Mouse (Mus musculus) stomach, postnatal 0 days (tissue): Measurements from ENCODE around the gene Fgfr2. TPM values are rescaled to one million over a fixed set of nuclear protein-coding genes. Genes with fewer than 3 reads are reported as not detected.
A peak's percentile ranks its signal among the peaks of the same experiment; 100 is the strongest.

Experiments used
- ATAC-seq: fragments of 200-750 bp; cut with Nextera tagmentation; 2 replicates; pipeline ENCODE4 v1.8.0; 2017; ENCODE audit not compliant: low FRiP score, low TSS enrichment
- DNase-seq: peaks from one replicate; pipeline ENCODE4 v3.0.0-alpha.2; 2016; ENCODE audit warnings: low spot score
- H3K27ac ChIP-seq: fragments of 300-500 bp; sonication (generic); replicated peaks from 2 replicates; pipeline ENCODE4 v1.5.1; 2014; ENCODE audit warnings: mild to moderate bottlenecking, control low read depth
- H3K27me3 ChIP-seq: fragments of 300-500 bp; sonication (generic); 2 replicates; pipeline ENCODE4 v1.6.1; 2014; ENCODE audit warnings: low read length; ENCODE audit not compliant: control insufficient read depth, insufficient read depth
- H3K36me3 ChIP-seq: fragments of 300-500 bp; sonication (generic); 2 replicates; pipeline ENCODE4 v1.6.1; 2014; ENCODE audit warnings: low read length, mixed read lengths; ENCODE audit not compliant: control insufficient read depth, insufficient read depth
- H3K4me1 ChIP-seq: fragments of 300-500 bp; sonication (generic); replicated peaks from 2 replicates; pipeline ENCODE4 v1.6.1; 2014; ENCODE audit warnings: antibody characterized with exemption; ENCODE audit not compliant: control insufficient read depth, insufficient read depth
- H3K4me2 ChIP-seq: fragments of 300-500 bp; sonication (generic); replicated peaks from 2 replicates; pipeline ENCODE4 v1.6.1; 2014; ENCODE audit warnings: low read depth, mild to moderate bottlenecking, control low read depth, moderate library complexity
- H3K4me3 ChIP-seq: fragments of 300-500 bp; sonication (generic); 2 replicates; pipeline ENCODE4 v1.5.1; 2014; ENCODE audit warnings: low read depth, low read length, control low read depth
- H3K9ac ChIP-seq: fragments of 300-500 bp; sonication (generic); 2 replicates; pipeline ENCODE4 v1.6.1; 2014; ENCODE audit warnings: mild to moderate bottlenecking, low read length, control low read depth, mixed read lengths
- H3K9me3 ChIP-seq: fragments of 300-500 bp; sonication (generic); 2 replicates; pipeline ENCODE4 v1.6.1; 2016; ENCODE audit warnings: low read length; ENCODE audit not compliant: control insufficient read depth
- CTCF ChIP-seq: IDR thresholded peaks from 2 replicates; pipeline ENCODE4 v1.5.1; 2016; ENCODE audit warnings: antibody characterized with exemption, low read depth, mild to moderate bottlenecking, moderate library complexity
- EP300 ChIP-seq: optimal IDR thresholded peaks from 2 replicates; pipeline ENCODE3; 2016; ENCODE audit warnings: antibody characterized with exemption
- WGBS: fragments of 180-500 bp; shearing (Covaris S2); extraction: QIAGEN DNeasy Blood & Tissue Kit; methylation state at CpG from one replicate; pipeline ENCODE4 v1.1.7; 2014; 5-methylcytosine and 5-hydroxymethylcytosine counted together
- polyA plus RNA-seq: library from polyadenylated mRNA; unstranded; fragments of >200 nt; fragmentation: Nextera tagmentation; extraction: Ambion mirVana; gene quantifications from 2 replicates; pipeline ENCODE4 v1.2.1, GENCODE M21; 2015

The Fgfr2 gene
- polyA plus RNA-seq, 1 experiment from 2014 or later = 60.8 TPM

- Histone ChIP-seq H3K4me2 (peak overlapping the region; percentile 72), H3K9ac (peak overlapping the region; percentile 91), H3K4me3 (peak overlapping the region; percentile 83), H3K36me3 (peaks cover 5% of the 10 kb centered on the region; the same call in 1 of the 2 replicates), H3K27ac (peak overlapping the region; percentile 45), H3K4me1 (peaks cover 18% of the 10 kb centered on the region), H3K9me3 (no peaks in the 10 kb centered on the region), H3K27me3 (no peaks in the 10 kb centered on the region)
- ATAC-seq = no peak
- TF ChIP-seq EP300 = no peak
- no peak for TF ChIP-seq CTCF
- 46% methylated on average over 20 of the region's 20 CpGs for WGBS
- DNase-seq = no peak
Observed at GRCm38 (mm10) chr7:130260905-130261683, 2862.1 kb downstream of the Fgfr2 start.

DNA sequence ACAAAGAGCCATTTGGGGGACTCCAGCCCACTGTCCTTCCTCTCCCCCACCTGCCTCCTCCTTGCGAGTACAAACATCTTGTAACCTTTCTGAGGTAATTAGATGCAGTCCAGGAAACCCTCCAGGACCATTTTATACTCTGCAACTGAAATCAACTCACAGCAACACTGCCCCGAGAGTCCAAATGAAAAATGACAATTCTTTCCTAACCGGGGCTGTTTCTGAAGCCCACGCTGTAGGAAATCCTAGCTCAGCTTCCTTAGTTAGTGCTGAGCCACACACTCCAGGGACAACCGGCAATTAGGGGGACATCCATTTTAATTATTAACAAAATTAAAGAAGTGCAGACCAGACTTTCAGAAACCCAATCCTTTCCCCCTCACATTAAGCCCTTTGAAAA is 2863.1 kb downstream of the Fgfr2 start:
- Histone ChIP-seq H3K36me3 (peaks cover 5% of the 10 kb centered on the region; the same call in 1 of the 2 replicates), H3K9ac (no peak overlapping the region), H3K9me3 (no peaks in the 10 kb centered on the region), H3K4me2 (peak overlapping the region; percentile 72), H3K27me3 (no peaks in the 10 kb centered on the region), H3K4me3 (peak overlapping the region; percentile 0; the same call in 1 of the 2 replicates), H3K27ac (no peak overlapping the region), H3K4me1 (peaks cover 18% of the 10 kb centered on the region)
- DNase-seq = no peak
- no peak for ATAC-seq
- WGBS = 20% methylated on average over 5 of the region's 5 CpGs
- peak; percentile 52 for TF ChIP-seq CTCF
- no peak for TF ChIP-seq EP300

DNA sequence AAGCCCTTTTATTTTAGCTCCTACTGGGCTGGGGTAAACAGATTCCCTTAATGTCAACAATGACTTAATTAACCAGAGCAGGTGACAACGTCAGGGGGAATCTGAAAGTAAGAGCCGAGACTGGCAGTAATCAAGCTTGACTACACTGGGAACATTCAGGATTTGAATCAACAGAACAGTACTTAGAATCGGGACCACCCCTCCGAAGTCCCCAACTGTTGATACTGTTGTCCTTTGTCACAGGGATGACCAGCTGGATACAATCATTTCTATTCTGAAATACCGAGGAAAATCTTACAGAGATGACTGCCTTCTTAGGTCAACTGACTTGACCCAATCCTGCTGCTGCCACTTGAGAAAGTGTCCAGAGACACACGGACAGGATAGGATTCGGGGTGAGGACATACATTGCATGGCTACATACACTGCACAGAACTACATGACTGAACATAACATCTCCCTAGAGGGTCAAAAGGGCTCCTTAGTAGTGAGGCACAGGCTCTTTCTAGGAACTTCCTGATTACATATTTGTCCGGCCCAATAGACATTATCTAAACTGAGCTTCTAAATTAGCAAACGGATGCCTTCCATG is 2864.3 kb downstream of the Fgfr2 start:
- Histone ChIP-seq H3K36me3 (peaks cover 5% of the 10 kb centered on the region; the same call in 1 of the 2 replicates), H3K27ac (peak overlapping the region; percentile 35; the same call in 1 of the 2 replicates), H3K4me2 (peak overlapping the region; percentile 72), H3K9me3 (no peaks in the 10 kb centered on the region), H3K4me3 (no peak overlapping the region; the same call in 1 of the 2 replicates), H3K27me3 (no peaks in the 10 kb centered on the region), H3K4me1 (peaks cover 19% of the 10 kb centered on the region), H3K9ac (no peak overlapping the region; the same call in 1 of the 2 replicates)
- 16% methylated on average over 9 of the region's 9 CpGs for WGBS
- ATAC-seq (no peak), DNase-seq (no peak)
- TF ChIP-seq CTCF (no peak), EP300 (no peak)

GRCm38 (mm10) chr7:130257991-130258703 is 2865.0 kb downstream of the Fgfr2 start:
- Histone ChIP-seq H3K9me3 (no peaks in the 10 kb centered on the region), H3K27me3 (no peaks in the 10 kb centered on the region), H3K4me2 (peak overlapping the region; percentile 72), H3K27ac (peak overlapping the region; percentile 35; the same call in 1 of the 2 replicates), H3K36me3 (peaks cover 5% of the 10 kb centered on the region; the same call in 1 of the 2 replicates), H3K4me3 (no peak overlapping the region), H3K4me1 (peaks cover 17% of the 10 kb centered on the region; the same call in 1 of the 2 replicates), H3K9ac (no peak overlapping the region)
- TF ChIP-seq CTCF = no peak
- TF ChIP-seq EP300 = no peak
- 34% methylated on average over 8 of the region's 8 CpGs for WGBS
- ATAC-seq = no peak
- no peak for DNase-seq

GRCm38 (mm10) chr7:130253264-130253663 is 2869.9 kb downstream of the Fgfr2 start:
- no peaks in the 10 kb centered on the region for H3K27me3 ChIP-seq
- 0 out of 2 replicates have a peak overlapping the region, but pooled peaks have one; percentile 8 for H3K27ac ChIP-seq
- ATAC-seq = no peak
- no peak for TF ChIP-seq CTCF
- no peak for TF ChIP-seq EP300
- no peak for DNase-seq
- no peaks in the 10 kb centered on the region for H3K9me3 ChIP-seq
- H3K36me3 ChIP-seq = no peaks in the 10 kb centered on the region
- H3K4me2 ChIP-seq = no peak overlapping the region
- no peak overlapping the region for H3K9ac ChIP-seq
- H3K4me3 ChIP-seq = no peak overlapping the region
- H3K4me1 ChIP-seq = peaks cover 14% of the 10 kb centered on the region
- 45% methylated on average over 4 of the region's 4 CpGs for WGBS
